In the genomic region with DNA sequence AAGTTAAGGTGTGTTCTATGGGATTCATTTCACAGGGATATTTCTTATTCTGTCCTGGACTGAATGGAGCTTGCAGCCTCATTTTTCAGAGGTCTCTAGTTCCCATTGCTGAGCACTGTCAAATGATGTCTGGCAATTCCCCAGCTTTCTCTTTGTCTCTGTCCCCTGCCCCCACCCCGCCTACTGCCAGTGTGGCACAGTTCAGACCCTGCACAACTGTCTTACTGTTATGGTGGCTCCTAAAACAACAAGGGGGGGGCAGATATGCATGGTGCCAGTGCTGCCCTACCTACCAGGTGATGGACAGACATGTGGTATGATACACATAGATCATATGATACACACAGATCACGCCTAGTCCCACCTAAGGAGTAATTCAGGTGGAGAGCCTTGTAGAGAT, we compare ENCODE assay signal across 9 mouse cellular contexts.
DNase-seq lines count a peak whose midpoint lies in the region; ATAC-seq and TF ChIP-seq lines count a peak whose summit lies in the region.
"Had no signal": no experiment of that assay in that cellular context is flagged by ENCODE, and none has a peak within 500 bp of the region (broad histone marks: within the 10 kb centered on the region; RNA-seq: fewer than 3 reads in every experiment).

No protein-coding gene starts in this region.

- no peak overlapping the region for H3K9ac ChIP-seq in forebrain, embryonic 12.5 days
- H3K9ac ChIP-seq in forebrain, postnatal 0 days = no peak overlapping the region
- H3K9ac ChIP-seq in forebrain, embryonic 14.5 days (ENCODE audit: low read length) = no peak overlapping the region
- H3K9ac ChIP-seq in midbrain, embryonic 15.5 days = no peak overlapping the region

- H3K9me3 ChIP-seq in forebrain, embryonic 12.5 days = no peaks in the 10 kb centered on the region
- no peaks in the 10 kb centered on the region for H3K9me3 ChIP-seq in forebrain, postnatal 0 days (ENCODE audit: low read length)
- no peaks in the 10 kb centered on the region for H3K9me3 ChIP-seq in forebrain, embryonic 14.5 days (replicated peaks; ENCODE audit: control insufficient read depth, low read length)
- no peaks in the 10 kb centered on the region for H3K9me3 ChIP-seq in midbrain, embryonic 15.5 days

- H3K4me3 ChIP-seq in forebrain, embryonic 12.5 days (replicated peaks) = no peak overlapping the region
- H3K4me3 ChIP-seq in forebrain, postnatal 0 days (ENCODE audit: low read depth, low read length) = no peak overlapping the region
- no peak overlapping the region for H3K4me3 ChIP-seq in forebrain, embryonic 14.5 days (ENCODE audit: low read depth, low read length)
- no peak overlapping the region for H3K4me3 ChIP-seq in midbrain, embryonic 15.5 days

- H3K4me1 ChIP-seq in forebrain, embryonic 12.5 days = peaks cover 14% of the 10 kb centered on the region; the same call in 1 of the 2 replicates
- H3K4me1 ChIP-seq in forebrain, postnatal 0 days (ENCODE audit: insufficient read depth) = no peaks in the 10 kb centered on the region
- H3K4me1 ChIP-seq in forebrain, embryonic 14.5 days (ENCODE audit: control insufficient read depth, insufficient read depth, low read length) = peaks cover 6% of the 10 kb centered on the region; the same call in 1 of the 2 replicates
- peaks cover 12% of the 10 kb centered on the region; the same call in 1 of the 2 replicates for H3K4me1 ChIP-seq in midbrain, embryonic 15.5 days

- H3K36me3 ChIP-seq in forebrain, embryonic 12.5 days (replicated peaks) = peaks cover 43% of the 10 kb centered on the region
- H3K36me3 ChIP-seq in forebrain, postnatal 0 days (ENCODE audit: insufficient read depth) = peaks cover 44% of the 10 kb centered on the region
- H3K36me3 ChIP-seq in forebrain, embryonic 14.5 days (ENCODE audit: control insufficient read depth, insufficient read depth, low read length) = peaks cover 49% of the 10 kb centered on the region
- H3K36me3 ChIP-seq in midbrain, embryonic 15.5 days (replicated peaks) = peaks cover 24% of the 10 kb centered on the region

- 0 out of 2 replicates have a peak, but pooled peaks have one; percentile 37 for ATAC-seq in forebrain, embryonic 12.5 days (ENCODE audit: low FRiP score)
- ATAC-seq in forebrain, postnatal 0 days = no peak
- peak; percentile 12; the same call in 1 of the 2 replicates for ATAC-seq in forebrain, embryonic 14.5 days
- ATAC-seq in midbrain, embryonic 15.5 days (replicated peaks) = peak; percentile 50

- peak overlapping the region; percentile 46; the same call in 1 of the 2 replicates for H3K27ac ChIP-seq in forebrain, embryonic 12.5 days
- H3K27ac ChIP-seq in forebrain, postnatal 0 days (ENCODE audit: low read depth, low read length) = no peak overlapping the region
- H3K27ac ChIP-seq in forebrain, embryonic 14.5 days (ENCODE audit: low read depth, low read length) = 0 out of 2 replicates have a peak overlapping the region, but pooled peaks have one; percentile 24
- H3K27ac ChIP-seq in midbrain, embryonic 15.5 days = peak overlapping the region; percentile 55

- no peaks in the 10 kb centered on the region for H3K27me3 ChIP-seq in forebrain, embryonic 12.5 days
- H3K27me3 ChIP-seq in forebrain, postnatal 0 days (ENCODE audit: insufficient read depth, low read length) = no peaks in the 10 kb centered on the region
- H3K27me3 ChIP-seq in forebrain, embryonic 14.5 days (replicated peaks; ENCODE audit: control insufficient read depth, insufficient read depth, low read length) = no peaks in the 10 kb centered on the region
- H3K27me3 ChIP-seq in midbrain, embryonic 15.5 days (replicated peaks) = no peaks in the 10 kb centered on the region

- no peak overlapping the region for H3K4me2 ChIP-seq in forebrain, embryonic 12.5 days
- H3K4me2 ChIP-seq in forebrain, postnatal 0 days (ENCODE audit: low read depth) = no peak overlapping the region
- no peak overlapping the region for H3K4me2 ChIP-seq in forebrain, embryonic 14.5 days (ENCODE audit: low read length)
- H3K4me2 ChIP-seq in midbrain, embryonic 15.5 days = no peak overlapping the region

- 91% methylated on average over 2 of the region's 2 CpGs for WGBS in forebrain, embryonic 12.5 days
- 86% methylated on average over 2 of the region's 2 CpGs for WGBS in forebrain, postnatal 0 days
- WGBS in forebrain, embryonic 14.5 days = 81% methylated on average over 2 of the region's 2 CpGs
- WGBS in midbrain, embryonic 15.5 days = 90% methylated on average over 2 of the region's 2 CpGs

- no peak for DNase-seq in forebrain, postnatal 0 days
- peak; percentile 58 for DNase-seq in layer of hippocampus, adult 11-12 months (ENCODE audit: low spot score)
- no peak for DNase-seq in layer of hippocampus, adult 8-10 months (ENCODE audit: low spot score in 2 of 2)
- no peak for DNase-seq in forebrain, embryonic 14.5 days (ENCODE audit: low spot score)
- DNase-seq in thymus, postnatal 36 days = no peak
- no peak for DNase-seq in urinary bladder, postnatal 14 days (ENCODE audit: low spot score)
- DNase-seq: heart, postnatal 4 days had no signal

- no peak for TF ChIP-seq CTCF in forebrain, postnatal 0 days (IDR thresholded peaks at IDR 0.05; ENCODE audit: low read depth)
